Mouse (Mus musculus) embryonic facial prominence, embryonic 10.5 days (tissue): ENCODE data around the gene Guf1. TPM values are rescaled to one million over a fixed set of nuclear protein-coding genes. Genes with fewer than 3 reads are reported as not detected.

Experiments
- DNase-seq: peaks from one replicate; pipeline ENCODE4 v3.0.0-alpha.2; 2017; ENCODE audit warnings: low spot score
- H3K27ac ChIP-seq: fragments of 300-500 bp; sonication (generic); replicated peaks from 2 replicates; pipeline ENCODE4 v1.5.1; 2016; ENCODE audit warnings: mild to moderate bottlenecking
- H3K27me3 ChIP-seq: fragments of 300-500 bp; sonication (generic); replicated peaks from 2 replicates; pipeline ENCODE4 v1.6.1; 2016; ENCODE audit warnings: low read depth, mild to moderate bottlenecking; ENCODE audit not compliant: poor library complexity, severe bottlenecking
- H3K36me3 ChIP-seq: fragments of 300-500 bp; sonication (generic); replicated peaks from 2 replicates; pipeline ENCODE4 v1.6.1; 2016; ENCODE audit warnings: mild to moderate bottlenecking, moderate library complexity
- H3K4me1 ChIP-seq: fragments of 300-500 bp; sonication (generic); 2 replicates; pipeline ENCODE4 v1.6.1; 2016
- H3K4me3 ChIP-seq: fragments of 300-500 bp; sonication (generic); 2 replicates; pipeline ENCODE4 v1.5.1; 2016; ENCODE audit warnings: mild to moderate bottlenecking, moderate library complexity
- H3K9me3 ChIP-seq: fragments of 300-500 bp; sonication (generic); 2 replicates; pipeline ENCODE4 v1.6.1; 2016; ENCODE audit warnings: mild to moderate bottlenecking
- WGBS: fragments of 180-500 bp; shearing (Covaris S2); methylation state at CpG from one replicate; pipeline ENCODE4 v1.1.7; 2016; 5-methylcytosine and 5-hydroxymethylcytosine counted together
- polyA plus RNA-seq: library from polyadenylated mRNA; unstranded; fragments of >200 nt; fragmentation: Nextera tagmentation; extraction: Ambion mirVana; gene quantifications from 2 replicates; pipeline ENCODE4 v1.2.1, GENCODE M21; 2016

Gene Guf1
- polyA plus RNA-seq = 48.4 and 49.5 TPM in 2 replicates

GRCm38 (mm10) chr5:69556628-69557403, at the start of gene Guf1:
Guf1 (plus strand) TSS chr5:69556923.
- peak; percentile 94 for DNase-seq
- H3K4me1 ChIP-seq = peaks cover 10% of the 10 kb centered on the region; the same call in 1 of the 2 replicates
- peak within 1 kb of the TSS; percentile 94 for H3K4me3 ChIP-seq
- peaks cover 31% of the 10 kb centered on the region for H3K36me3 ChIP-seq
- peak within 1 kb of the TSS; percentile 98 for H3K27ac ChIP-seq
- H3K27me3 ChIP-seq = no peaks in the 10 kb centered on the region
- H3K9me3 ChIP-seq = no peaks in the 10 kb centered on the region
- 1% methylated on average over 72 of the region's 72 CpGs for WGBS

- Histone ChIP-seq H3K4me1 (no peaks in the 10 kb centered on the region), H3K36me3 (no peaks in the 10 kb centered on the region), H3K9me3 (no peaks in the 10 kb centered on the region), H3K4me3 (no peak overlapping the region), H3K27me3 (no peaks in the 10 kb centered on the region), H3K27ac (no peak overlapping the region)
- WGBS = 87% methylated on average over 3 of the region's 3 CpGs
- no peak for DNase-seq
Observed at GRCm38 (mm10) chr5:69507045-69507444, 49.7 kb upstream of the Guf1 start.

- Histone ChIP-seq H3K4me3 (no peak overlapping the region), H3K27ac (no peak overlapping the region), H3K27me3 (no peaks in the 10 kb centered on the region), H3K9me3 (no peaks in the 10 kb centered on the region), H3K4me1 (no peaks in the 10 kb centered on the region), H3K36me3 (no peaks in the 10 kb centered on the region)
- DNase-seq = no peak
- WGBS = 52% methylated on average over 3 of the region's 3 CpGs
Observed at GRCm38 (mm10) chr5:69511631-69512030, 45.1 kb upstream of the Guf1 start.

DNA sequence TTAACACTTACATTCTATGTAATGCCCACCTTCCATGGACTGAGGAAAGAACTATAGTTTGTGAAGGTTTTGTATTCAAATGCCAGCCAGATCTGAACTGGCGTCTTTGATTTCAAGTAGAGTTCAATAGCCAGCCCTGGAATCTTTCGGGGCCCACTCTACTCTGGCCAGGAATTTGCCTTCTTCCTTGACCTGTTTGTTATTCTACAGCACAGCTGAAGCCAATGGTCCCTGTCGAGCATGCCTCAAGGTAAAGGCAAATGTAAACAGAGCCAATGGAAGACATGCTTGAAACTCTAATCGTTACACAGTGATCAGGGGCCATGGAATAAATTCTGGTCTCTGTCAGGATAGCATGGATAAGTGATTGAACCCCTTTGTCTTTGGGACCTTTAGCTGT, 44.5 kb upstream of the Guf1 start:
- no peak for DNase-seq
- H3K27ac ChIP-seq = no peak overlapping the region
- 57% methylated on average over 4 of the region's 4 CpGs for WGBS

DNA sequence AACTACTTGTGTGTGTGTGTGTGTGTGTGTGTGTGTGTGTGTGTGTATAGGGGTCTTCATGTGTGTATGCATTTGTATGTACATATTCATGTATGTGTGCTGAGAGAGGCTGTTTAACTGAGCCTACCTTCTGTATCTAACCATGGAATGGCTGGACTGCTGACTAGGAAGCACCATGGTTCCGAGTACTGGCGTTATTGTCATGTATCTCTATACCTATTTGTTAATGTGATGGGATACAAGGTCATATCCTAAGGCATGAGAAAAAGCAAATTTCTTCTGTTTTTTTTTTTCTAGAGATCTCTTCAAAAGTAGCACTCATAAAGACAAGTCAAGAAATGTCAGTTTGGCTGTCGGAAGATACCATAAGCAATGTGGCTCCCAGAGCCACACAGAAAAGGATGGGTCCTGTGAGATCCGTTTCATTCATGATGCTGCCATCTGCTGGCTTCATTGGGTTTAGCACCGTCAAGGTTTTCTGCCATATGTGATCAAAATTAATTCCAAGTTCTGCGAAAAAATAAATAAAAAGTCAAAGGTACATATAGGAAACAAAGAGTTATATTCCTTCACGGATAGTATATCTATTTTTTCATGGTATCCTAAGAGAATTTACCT, 36.0 kb upstream of the Guf1 start:
- DNase-seq = peak; percentile 53
- WGBS = 43% methylated on average over 7 of the region's 7 CpGs
- H3K27ac ChIP-seq = no peak overlapping the region
- H3K9me3 ChIP-seq = no peaks in the 10 kb centered on the region
- H3K4me3 ChIP-seq = no peak overlapping the region
- H3K4me1 ChIP-seq = no peaks in the 10 kb centered on the region
- no peaks in the 10 kb centered on the region for H3K27me3 ChIP-seq
- no peaks in the 10 kb centered on the region for H3K36me3 ChIP-seq

More for the DNA sequence above, 44.5 kb upstream of the Guf1 start:
- H3K9me3 ChIP-seq = no peaks in the 10 kb centered on the region
- H3K4me3 ChIP-seq = no peak overlapping the region
- H3K4me1 ChIP-seq = no peaks in the 10 kb centered on the region
- no peaks in the 10 kb centered on the region for H3K27me3 ChIP-seq
- H3K36me3 ChIP-seq = no peaks in the 10 kb centered on the region

DNA sequence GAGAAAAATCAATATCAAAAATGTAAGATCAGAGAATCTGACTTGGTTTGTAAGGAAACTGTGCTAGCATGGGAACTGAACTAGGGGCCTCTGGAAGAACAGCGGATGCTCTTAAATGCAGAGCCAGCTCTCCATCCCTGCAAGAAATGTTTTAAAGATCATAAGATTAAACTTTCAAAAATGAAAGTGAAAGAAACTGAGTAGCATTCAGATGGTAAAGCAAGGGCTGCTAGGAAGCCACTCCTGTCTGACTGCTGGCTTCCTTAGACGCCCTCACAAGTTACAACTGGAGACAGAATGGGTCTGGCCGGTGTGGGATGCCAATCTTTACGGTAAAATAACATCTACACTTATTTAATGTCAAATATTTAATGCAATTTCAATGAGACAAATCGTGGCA, 34.7 kb upstream of the Guf1 start:
- no peaks in the 10 kb centered on the region for H3K9me3 ChIP-seq
- H3K36me3 ChIP-seq = no peaks in the 10 kb centered on the region
- no peak overlapping the region for H3K4me3 ChIP-seq
- no peaks in the 10 kb centered on the region for H3K4me1 ChIP-seq
- no peaks in the 10 kb centered on the region for H3K27me3 ChIP-seq
- DNase-seq = no peak
- WGBS = 78% methylated on average over 5 of the region's 5 CpGs
- H3K27ac ChIP-seq = no peak overlapping the region

- Histone ChIP-seq H3K36me3 (no peaks in the 10 kb centered on the region), H3K27me3 (no peaks in the 10 kb centered on the region)
- DNase-seq = no peak
Observed at GRCm38 (mm10) chr5:69523944-69524343, 32.8 kb upstream of the Guf1 start.

GRCm38 (mm10) chr5:69541680-69542079, 15.0 kb upstream of the Guf1 start:
- H3K36me3 ChIP-seq = no peaks in the 10 kb centered on the region
- DNase-seq = no peak
- no peaks in the 10 kb centered on the region for H3K9me3 ChIP-seq
- no peaks in the 10 kb centered on the region for H3K4me1 ChIP-seq
- no peaks in the 10 kb centered on the region for H3K27me3 ChIP-seq
- H3K27ac ChIP-seq = no peak overlapping the region
- H3K4me3 ChIP-seq = no peak overlapping the region
- 81% methylated on average over 1 of the region's 1 CpGs for WGBS

More at GRCm38 (mm10) chr5:69523944-69524343, 32.8 kb upstream of the Guf1 start:
- no peak overlapping the region for H3K27ac ChIP-seq
- no peak overlapping the region for H3K4me3 ChIP-seq
- H3K9me3 ChIP-seq = no peaks in the 10 kb centered on the region
- no peaks in the 10 kb centered on the region for H3K4me1 ChIP-seq

- no peak for DNase-seq
- H3K9me3 ChIP-seq = no peaks in the 10 kb centered on the region
- H3K4me1 ChIP-seq = no peaks in the 10 kb centered on the region
- H3K4me3 ChIP-seq = no peak within 1 kb of the TSS
- no peaks in the 10 kb centered on the region for H3K27me3 ChIP-seq
- no peaks in the 10 kb centered on the region for H3K36me3 ChIP-seq
- 83% methylated on average over 4 of the region's 4 CpGs for WGBS
- H3K27ac ChIP-seq = no peak within 1 kb of the TSS
Observed at GRCm38 (mm10) chr5:69542489-69542888, 14.2 kb upstream of the Guf1 start, which contains the start of gene Yipf7. Yipf7 (minus strand) TSS chr5:69542648.

DNA sequence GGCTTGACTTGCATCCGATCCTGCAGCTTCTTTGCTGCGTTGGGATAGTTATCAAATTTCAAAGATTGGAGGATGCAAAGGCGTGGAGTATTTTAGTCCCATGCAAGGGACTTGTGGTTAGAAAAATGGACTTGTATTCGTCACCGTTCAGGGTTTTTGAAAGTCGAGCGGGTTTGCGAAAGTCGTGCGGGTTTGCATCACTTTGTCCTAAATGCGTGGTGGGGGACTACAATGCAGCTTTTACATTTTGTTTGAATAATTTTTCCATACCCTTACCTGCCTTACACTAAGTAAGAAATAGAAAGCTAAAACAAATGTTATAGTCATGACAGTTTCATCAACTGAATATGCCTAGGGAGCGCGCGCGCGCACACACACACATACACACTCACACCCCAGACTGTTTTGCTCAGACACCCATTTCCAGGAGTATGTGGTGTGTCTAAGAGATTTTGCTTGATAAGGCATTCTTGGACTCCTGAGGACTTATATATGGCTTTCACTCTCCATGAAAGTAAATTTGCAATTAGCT, 747 bp downstream of the Guf1 start:
- peak overlapping the region; percentile 98 for H3K27ac ChIP-seq
- peaks cover 10% of the 10 kb centered on the region; the same call in 1 of the 2 replicates for H3K4me1 ChIP-seq
- DNase-seq = peak; percentile 56
- H3K27me3 ChIP-seq = no peaks in the 10 kb centered on the region
- peak overlapping the region; percentile 94 for H3K4me3 ChIP-seq
- 14% methylated on average over 16 of the region's 16 CpGs for WGBS
- H3K36me3 ChIP-seq = peaks cover 34% of the 10 kb centered on the region
- no peaks in the 10 kb centered on the region for H3K9me3 ChIP-seq

DNA sequence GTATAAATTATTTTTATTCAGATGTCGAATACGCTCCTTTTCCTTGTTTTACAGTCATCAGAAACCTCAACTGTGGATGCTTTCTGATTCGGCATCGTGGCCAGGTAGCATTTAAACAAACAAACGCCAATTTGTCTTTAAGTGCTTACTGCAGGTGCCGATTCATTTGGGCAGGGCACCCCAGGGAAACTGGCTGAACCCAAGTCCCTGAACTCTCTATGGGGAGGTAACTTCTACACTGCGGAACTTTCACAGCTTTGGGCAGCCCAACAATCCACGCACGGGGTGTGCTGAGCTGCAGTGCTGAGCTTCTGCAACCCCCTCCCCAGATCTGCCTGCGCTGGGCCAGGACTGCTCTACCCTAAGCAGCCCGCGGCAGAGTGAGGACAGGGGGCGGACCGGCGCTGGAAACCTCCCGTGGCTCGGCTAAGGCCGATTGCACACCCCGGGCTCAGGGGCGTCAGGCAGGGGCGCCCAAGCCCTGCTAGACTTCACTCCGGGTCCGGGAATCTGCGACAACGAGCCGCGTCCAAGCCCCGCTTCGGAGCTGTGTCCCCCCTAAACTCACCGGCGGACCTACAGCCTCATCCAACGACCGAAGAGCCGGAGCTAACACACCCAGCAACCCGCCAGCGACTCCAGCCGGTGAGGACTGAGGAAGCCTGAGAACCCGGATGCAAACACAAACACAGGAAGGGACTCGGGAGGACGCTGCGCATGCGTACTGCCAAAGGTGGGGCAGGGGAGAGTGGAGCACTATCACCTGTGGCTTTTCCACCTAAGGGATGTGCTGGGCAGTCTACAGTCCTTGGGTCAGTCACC, 35.1 kb downstream of the Guf1 start, which contains the start of gene Gnpda2:
Gene Gnpda2, minus strand, starts transcription at position 701 of the 822 bp plus-strand sequence.
- peaks cover 5% of the 10 kb centered on the region; the same call in 1 of the 2 replicates for H3K36me3 ChIP-seq
- DNase-seq = peak; percentile 90
- peak within 1 kb of the TSS; percentile 94 for H3K27ac ChIP-seq
- WGBS = 4% methylated on average over 42 of the region's 42 CpGs
- H3K27me3 ChIP-seq = no peaks in the 10 kb centered on the region
- no peaks in the 10 kb centered on the region for H3K9me3 ChIP-seq
- H3K4me1 ChIP-seq = peaks cover 7% of the 10 kb centered on the region
- peak within 1 kb of the TSS; percentile 82 for H3K4me3 ChIP-seq

- Histone ChIP-seq H3K4me3 (no peak overlapping the region), H3K36me3 (no peaks in the 10 kb centered on the region), H3K4me1 (no peaks in the 10 kb centered on the region), H3K27me3 (no peaks in the 10 kb centered on the region), H3K9me3 (no peaks in the 10 kb centered on the region), H3K27ac (no peak overlapping the region)
- no peak for DNase-seq
Observed at GRCm38 (mm10) chr5:69601027-69601426, 44.3 kb downstream of the Guf1 start.
